Mouse (Mus musculus) urinary bladder, adult 2 months (tissue): Measurements from ENCODE around the gene Tmc2. TPM values are rescaled to one million over a fixed set of nuclear protein-coding genes. Genes with fewer than 3 reads are reported as not detected.
A peak's percentile ranks its signal among the peaks of the same experiment; 100 is the strongest.

ENCODE experiments used
- DNase-seq: peaks from one replicate; pipeline ENCODE4 v3.0.0; 2022; ENCODE audit warnings: low spot score
- polyA plus RNA-seq: library from polyadenylated mRNA; depleted of rRNA; stranded (reverse); fragments of >200 nt; gene quantifications from 2 replicates; pipeline ENCODE4 v1.2.3, GENCODE M21; 2012

Gene Tmc2
- polyA plus RNA-seq, 1 experiment, result not detected

GRCm38 (mm10) chr2:130256762-130257161 lies 61.8 kb downstream of the Tmc2 start:
- no peak for DNase-seq

GRCm38 (mm10) chr2:130260822-130261221 lies 65.8 kb downstream of the Tmc2 start:
- DNase-seq, result no peak

- DNase-seq, result no peak
Observed at GRCm38 (mm10) chr2:130261914-130262313, 66.9 kb downstream of the Tmc2 start.

- no peak for DNase-seq
Observed at GRCm38 (mm10) chr2:130262398-130262797, 67.4 kb downstream of the Tmc2 start.

- no peak for DNase-seq
Observed at GRCm38 (mm10) chr2:130265520-130265919, 70.5 kb downstream of the Tmc2 start.

- DNase-seq, result no peak
Observed at GRCm38 (mm10) chr2:130268074-130268473, 73.1 kb downstream of the Tmc2 start.

GRCm38 (mm10) chr2:130273732-130274131 lies 78.7 kb downstream of the Tmc2 start:
- DNase-seq, result no peak

- DNase-seq, result peak; percentile 98
Observed at GRCm38 (mm10) chr2:130274149-130274861, 79.3 kb downstream of the Tmc2 start, which contains the start of gene Nop56. Gene Nop56 (plus strand): TSS chr2:130274430.

GRCm38 (mm10) chr2:130274862-130275261 lies 79.9 kb downstream of the Tmc2 start:
- no peak for DNase-seq

- no peak for DNase-seq
Observed at GRCm38 (mm10) chr2:130275649-130276048, 80.7 kb downstream of the Tmc2 start.

GRCm38 (mm10) chr2:130279600-130280091 lies 84.7 kb downstream of the Tmc2 start:
- DNase-seq, result no peak

GRCm38 (mm10) chr2:130280224-130280623 lies 85.2 kb downstream of the Tmc2 start:
- DNase-seq, result no peak

- DNase-seq, result no peak
Observed at GRCm38 (mm10) chr2:130280818-130281217, 85.8 kb downstream of the Tmc2 start.

GRCm38 (mm10) chr2:130283854-130284654 lies 89.1 kb downstream of the Tmc2 start, which contains the start of gene Idh3b:
Gene Idh3b (minus strand): TSS chr2:130284547.
- DNase-seq, result peak; percentile 78

- no peak for DNase-seq
Observed at GRCm38 (mm10) chr2:130289086-130289485, 94.1 kb downstream of the Tmc2 start.

- DNase-seq, result no peak
Observed at GRCm38 (mm10) chr2:130291434-130291833, 96.4 kb downstream of the Tmc2 start.

GRCm38 (mm10) chr2:130293009-130293408 lies 98.0 kb downstream of the Tmc2 start:
- DNase-seq, result no peak

- DNase-seq, result no peak
Observed at GRCm38 (mm10) chr2:130293486-130293885, 98.5 kb downstream of the Tmc2 start.

GRCm38 (mm10) chr2:130294218-130294935 lies 99.4 kb downstream of the Tmc2 start:
- DNase-seq, result no peak

- no peak for DNase-seq
Observed at GRCm38 (mm10) chr2:130294936-130295277, 99.9 kb downstream of the Tmc2 start, which contains the start of gene Ebf4. Gene Ebf4 (plus strand): TSS chr2:130295169.

GRCm38 (mm10) chr2:130295331-130296133 lies 100.5 kb downstream of the Tmc2 start:
- peak; percentile 32 for DNase-seq
